Mouse (Mus musculus): ENCODE data around the gene Nox4.
"Not testable (repeated sequence)": the region's sequence is repeated elsewhere in the genome, so short reads cannot be mapped to it uniquely, and the experiment has no call there.

The Nox4 gene

DNA sequence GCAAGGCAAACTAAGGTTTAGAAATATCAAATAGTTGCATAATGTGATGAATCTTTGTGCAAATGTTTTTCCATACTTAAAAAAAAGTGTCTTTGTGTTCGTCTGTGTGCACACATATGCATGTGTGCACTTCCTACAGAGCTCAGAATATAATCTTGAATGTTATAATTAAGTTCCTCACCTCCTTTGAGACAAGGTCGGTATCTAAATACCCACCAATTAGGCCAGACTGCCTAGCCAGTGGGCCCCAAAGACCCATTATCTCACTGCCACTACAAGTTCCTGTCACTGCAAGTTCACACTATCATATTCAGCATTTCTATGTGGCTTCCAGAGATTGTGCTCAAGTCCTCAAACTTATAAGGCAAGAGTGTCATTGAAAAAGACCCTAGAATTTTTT, 129.0 kb downstream of the Nox4 start:
- DNase-seq, result no peak

DNA sequence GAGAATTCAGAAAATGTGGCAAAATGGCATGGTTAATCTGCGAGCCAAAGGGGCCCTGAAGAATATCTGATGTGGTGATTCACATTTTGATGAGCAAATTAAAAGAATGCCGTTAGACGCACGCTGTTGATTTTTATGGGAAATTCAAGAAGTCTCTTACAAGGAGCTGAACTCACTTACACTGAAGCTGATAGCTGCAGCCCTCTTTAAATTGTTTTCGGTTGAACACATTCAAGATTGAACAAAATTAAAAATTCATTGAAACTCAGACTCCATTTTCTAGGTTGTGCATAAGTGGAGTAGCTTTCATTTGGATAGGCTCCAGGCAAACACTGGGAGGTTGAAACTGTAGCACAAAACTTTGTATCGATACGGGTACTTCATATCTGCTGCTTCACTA, 151.1 kb downstream of the Nox4 start:
- no peak for DNase-seq

DNA sequence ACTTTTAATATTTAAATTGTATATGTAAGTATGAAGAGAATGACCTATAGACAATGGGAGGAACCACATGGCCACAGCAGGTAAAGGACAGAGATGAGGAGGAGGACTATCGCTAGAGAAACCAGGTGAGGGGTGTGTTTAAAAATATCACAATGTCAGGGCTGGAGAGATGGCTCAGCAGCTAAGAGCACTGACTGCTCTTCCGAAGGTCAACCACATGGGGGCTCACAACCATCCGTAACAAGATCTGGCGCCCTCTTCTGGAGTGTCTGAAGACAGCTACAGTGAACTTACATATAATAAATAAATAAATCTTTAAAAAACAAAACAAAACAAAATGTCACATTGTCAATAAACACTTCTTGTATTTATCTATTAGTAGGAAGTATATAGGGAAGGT, 165.5 kb downstream of the Nox4 start:
- DNase-seq, result not testable (repeated sequence)

DNA sequence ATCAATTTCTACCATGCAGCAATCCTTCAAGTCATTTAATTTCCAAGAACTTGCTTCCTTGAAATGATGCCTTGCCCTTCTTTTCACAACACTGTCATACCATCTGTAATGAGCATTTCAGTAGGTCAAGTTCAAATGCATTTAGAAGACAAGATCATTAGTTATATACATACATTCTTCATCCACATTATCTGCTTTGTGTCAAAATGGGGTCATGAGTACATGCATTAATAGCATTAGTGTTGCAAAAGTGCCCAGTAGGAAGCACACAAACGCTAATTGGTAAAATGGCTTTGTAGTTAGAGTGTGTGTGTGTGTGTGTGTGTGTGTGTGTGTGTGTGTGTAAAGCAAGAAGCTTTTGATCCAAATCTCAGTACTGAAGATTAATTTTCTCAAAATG, 167.4 kb downstream of the Nox4 start:
- no peak for DNase-seq

Measured in layer of hippocampus, adult 9-11 months (tissue).